Mouse (Mus musculus) bone marrow, adult 2 months (tissue): ENCODE measurements around the gene Ptprm.

Experiments
- CTCF ChIP-seq: fragments of 200-500 bp; IDR thresholded peaks from 2 replicates; pipeline ENCODE4 v1.5.1; 2011; ENCODE audit warnings: low read length, control low read depth; ENCODE audit not compliant: control insufficient read depth, insufficient read depth
- POLR2A ChIP-seq: fragments of 200-500 bp; IDR thresholded peaks from 2 replicates; pipeline ENCODE4 v1.6.1; 2011; ENCODE audit warnings: low read depth, mild to moderate bottlenecking, control low read depth, low read length, borderline replicate concordance; ENCODE audit not compliant: control insufficient read depth

GRCm38 (mm10) chr17:66809786-66810185 lies 544.5 kb downstream of the Ptprm start:
- TF ChIP-seq CTCF (no peak), POLR2A (no peak)
